Mouse (Mus musculus) embryonic fibroblast, embryonic 13.5 days (primary cell): ENCODE measurements at regions not wholly inside any gene's neighbourhood (a gene's known extent, or its start where the extent isn't known, plus 50 kb on each side); places are given as distances from the start of the nearest gene placed in this dataset.

ENCODE experiments used
- CTCF ChIP-seq: IDR thresholded peaks from 2 replicates; pipeline ENCODE4 v1.5.1; 2011; ENCODE audit warnings: mild to moderate bottlenecking, control low read depth, low read length, moderate library complexity, borderline replicate concordance; ENCODE audit not compliant: insufficient read depth
- POLR2A ChIP-seq: IDR thresholded peaks from 2 replicates; pipeline ENCODE4 v1.6.1; 2011; ENCODE audit warnings: low read depth, mild to moderate bottlenecking, control low read depth, low read length, moderate library complexity

GRCm38 (mm10) chr13:71165096-71165920 lies 323.7 kb upstream of the Adamts16 start:
- TF ChIP-seq CTCF (no peak), POLR2A (no peak)
